Mouse (Mus musculus) c-Kit-positive CD71-negative TER-119-negative erythroid progenitor cells, embryonic 14.5 days (primary cell): ENCODE data around the gene Aqp6.
A peak's percentile ranks its signal among the peaks of the same experiment; 100 is the strongest.

Source experiments
- DNase-seq: peaks from one replicate; pipeline ENCODE4 v3.0.0-alpha.2; 2013; ENCODE audit warnings: low read depth

Aqp6 gene

DNA sequence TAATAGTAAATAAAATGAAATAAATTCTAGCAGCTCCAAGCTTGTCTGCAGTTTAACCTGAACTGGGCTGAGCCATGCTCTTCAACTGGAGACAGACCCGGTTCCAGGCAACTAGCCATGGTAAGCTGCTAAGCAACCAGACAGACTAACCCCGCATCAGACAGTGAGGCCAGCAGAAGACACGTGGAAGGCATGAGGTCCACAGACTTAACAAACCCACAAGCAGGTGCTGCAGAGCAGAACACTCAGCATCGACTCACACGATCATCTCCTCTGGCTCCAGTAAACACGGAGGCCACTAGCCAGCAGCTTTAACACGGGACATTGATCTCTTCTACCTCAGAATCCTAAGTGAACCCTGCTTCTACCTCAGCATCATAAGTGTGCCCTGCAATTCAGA lies 43.6 kb downstream of the Aqp6 start:
- no peak for DNase-seq

DNA sequence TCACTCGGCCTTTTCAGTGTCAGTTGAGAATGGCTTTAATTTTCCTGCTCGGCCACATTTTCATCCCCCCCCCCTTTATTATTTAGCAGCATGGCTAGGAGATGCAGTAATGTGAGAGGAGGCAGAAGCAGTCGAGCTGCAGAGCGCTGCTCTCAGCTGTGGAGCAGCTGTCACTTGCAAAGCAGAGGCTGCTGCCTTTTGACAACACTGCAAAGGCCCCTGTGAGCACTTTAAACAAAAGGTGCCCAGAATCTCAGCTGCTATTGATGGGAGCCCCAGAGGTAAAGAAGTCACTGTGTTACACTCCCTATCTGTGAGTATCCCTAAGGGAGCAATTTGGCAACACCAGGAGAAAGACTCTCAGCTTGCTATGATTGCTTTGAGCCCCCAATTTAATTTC lies 47.1 kb downstream of the Aqp6 start:
- no peak for DNase-seq

DNA sequence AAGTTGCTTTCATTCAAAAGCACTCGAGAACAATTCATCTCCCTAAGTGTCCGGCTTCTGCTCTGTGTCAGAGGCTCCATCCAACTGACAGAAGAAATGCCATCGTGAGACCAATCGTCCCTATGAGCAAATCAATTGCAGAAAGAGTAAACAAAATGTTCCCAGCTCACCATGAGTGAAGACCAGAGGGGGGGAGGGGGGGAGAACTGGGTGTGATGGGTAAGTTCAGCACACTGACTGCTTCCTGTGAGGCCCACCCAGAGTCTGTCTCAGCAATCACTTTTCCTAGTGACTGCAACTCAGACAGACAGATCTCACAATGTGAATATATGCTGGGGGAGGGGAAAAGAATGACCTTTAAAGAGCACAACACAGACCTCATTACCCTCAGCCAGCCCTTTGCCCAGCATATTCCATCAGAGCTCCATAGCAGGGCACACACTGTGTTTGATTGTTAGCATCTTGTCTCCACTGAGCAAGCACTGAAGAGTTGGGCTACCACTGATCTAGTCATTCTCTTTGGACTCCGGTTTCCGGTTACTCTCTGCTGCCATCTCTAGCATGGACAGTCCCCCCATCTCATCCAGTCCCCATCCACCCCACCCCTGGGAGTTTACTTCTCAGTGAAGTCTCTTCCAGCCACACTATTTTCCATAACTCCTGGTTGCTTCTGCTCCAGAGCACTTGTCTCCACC lies 48.0 kb downstream of the Aqp6 start:
- DNase-seq: no peak

DNA sequence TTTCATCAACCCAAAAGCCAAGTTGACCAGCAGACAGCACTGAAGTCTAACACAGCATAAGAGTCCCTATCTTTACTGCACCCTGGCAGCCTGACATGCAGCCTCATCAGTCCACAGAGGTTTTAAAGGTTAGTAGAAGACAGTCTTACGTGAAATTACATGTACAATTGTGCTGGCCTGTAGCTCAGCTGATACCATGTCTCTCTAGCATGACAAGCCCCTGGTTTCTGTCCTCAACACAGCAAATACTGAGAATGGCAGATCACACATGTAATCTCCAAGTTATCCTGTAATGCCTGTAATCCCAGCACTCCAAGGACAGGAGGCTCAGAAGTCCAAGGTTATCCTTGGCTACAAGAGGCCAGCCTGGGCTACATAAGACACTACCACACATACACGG lies 49.1 kb downstream of the Aqp6 start:
- no peak for DNase-seq

DNA sequence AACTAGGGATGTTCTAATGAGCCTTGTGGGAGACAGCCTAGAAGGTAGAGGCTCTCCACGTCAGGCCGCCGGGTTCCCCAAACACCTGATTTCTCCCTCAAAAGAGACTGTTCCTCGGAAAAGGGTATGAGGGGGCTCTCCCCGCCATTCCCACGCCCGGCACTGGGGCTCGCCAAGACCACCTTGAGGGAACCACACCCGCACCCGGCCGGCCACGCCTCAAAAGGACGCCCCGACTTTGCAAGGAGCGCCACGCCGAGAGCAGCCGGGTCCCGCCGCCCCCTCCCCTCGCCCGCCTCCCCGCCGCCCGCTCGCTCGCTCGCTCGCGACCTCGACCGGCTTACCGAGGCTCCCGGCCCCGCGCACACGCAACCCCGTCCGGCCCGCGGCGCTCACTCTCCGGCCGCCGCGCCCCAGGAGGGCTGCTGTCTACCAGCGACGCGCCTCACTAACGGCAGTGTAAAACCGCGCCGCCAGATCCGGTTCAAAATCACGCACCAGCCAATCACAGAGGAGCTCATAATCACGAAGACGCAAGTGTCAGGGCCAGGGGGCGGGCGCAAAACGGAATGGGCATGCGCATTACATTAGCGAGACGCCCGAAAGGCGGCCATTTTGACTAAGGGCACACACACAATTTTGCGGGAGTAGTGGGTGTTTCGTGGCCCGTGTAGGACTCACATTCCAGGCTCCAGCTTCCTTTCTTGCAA lies 50.1 kb downstream of the Aqp6 start, which contains the start of gene Racgap1:
TSS of gene Racgap1 (minus strand) at position 494 of the 710 bp plus-strand sequence.
- DNase-seq: peak; percentile 95

DNA sequence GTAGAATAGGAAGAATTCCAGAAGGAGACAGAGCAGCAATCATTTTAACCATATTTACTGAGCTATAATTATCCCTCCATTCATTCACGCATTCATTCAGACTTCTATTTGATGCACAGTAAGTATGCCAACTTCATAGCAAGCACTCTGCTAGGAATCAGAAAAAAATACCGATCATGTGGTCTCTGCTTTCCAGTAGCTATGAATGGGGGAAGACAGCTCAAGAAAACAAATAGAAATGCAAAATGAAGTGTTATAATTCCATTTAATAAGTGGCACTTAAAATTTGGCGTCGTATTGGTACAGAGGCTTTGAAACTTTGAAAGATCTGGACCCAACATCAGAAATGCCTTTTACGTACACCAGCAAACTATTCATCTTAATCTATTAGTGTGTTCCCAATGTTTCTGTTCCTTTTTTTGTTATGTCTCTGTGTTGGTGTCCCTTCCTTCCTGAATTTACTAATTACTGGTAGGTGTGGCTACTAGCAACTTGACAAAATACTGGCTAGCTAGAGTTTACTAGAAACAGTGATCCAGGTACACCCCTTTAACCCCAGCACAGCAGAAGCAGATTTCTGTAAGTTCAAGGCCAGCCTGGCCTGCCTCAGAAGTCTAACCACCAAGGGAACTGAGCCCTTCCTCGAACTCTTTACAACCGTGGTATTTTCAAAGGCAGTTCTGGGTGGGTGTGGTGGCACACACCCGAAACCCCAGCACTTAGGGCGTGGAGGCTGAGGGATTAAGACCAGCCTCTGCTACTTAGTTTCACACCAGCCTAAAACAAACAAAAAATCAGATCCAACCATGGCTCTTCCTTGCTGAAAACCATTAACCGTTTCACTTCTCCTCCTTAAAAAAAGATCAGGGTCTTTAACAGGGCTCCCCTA lies 51.0 kb downstream of the Aqp6 start:
- DNase-seq: no peak

DNA sequence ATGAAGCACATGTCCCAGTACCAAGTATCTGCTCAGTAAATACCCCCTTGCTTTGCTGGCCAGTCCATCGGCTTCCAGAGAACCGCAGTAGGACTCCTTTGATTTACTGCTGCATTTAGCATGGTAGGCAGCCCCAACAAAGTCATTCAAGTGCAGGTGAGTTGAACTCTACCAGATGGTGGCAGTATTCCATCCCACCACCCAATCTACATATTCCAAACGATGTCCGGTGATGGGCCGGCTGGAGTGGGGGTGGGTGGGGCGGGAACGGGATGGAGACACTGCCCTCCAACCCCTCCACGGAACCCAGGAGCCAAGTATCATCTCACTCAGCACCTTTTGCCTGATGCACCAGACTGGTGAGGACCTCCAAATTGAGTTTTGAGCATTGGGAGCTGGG lies 52.1 kb downstream of the Aqp6 start:
- DNase-seq: no peak

DNA sequence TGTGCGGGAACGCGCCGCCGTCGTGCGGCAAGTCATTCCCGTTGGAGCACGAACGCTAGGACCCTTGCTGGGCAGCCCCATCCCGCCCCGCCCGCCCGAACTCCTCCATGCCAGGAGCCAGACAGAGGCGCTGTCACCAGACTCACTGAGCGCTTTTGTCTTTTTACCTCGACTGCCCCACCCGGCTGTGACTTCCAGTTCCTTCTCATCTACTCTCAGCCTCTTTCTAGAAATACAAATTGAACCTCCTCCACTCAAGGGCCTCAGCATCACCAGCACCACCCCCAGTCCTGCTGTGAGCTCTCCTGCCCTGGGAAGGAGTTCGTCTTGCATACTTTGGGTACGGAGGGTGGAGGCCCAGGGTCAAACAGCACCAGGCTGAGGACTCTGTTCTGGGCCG lies 52.7 kb downstream of the Aqp6 start:
- no peak for DNase-seq
